Mouse (Mus musculus): ENCODE measurements around the gene Gm5678. TPM values are rescaled to one million over a fixed set of nuclear protein-coding genes. Genes with fewer than 3 reads are reported as not detected.

The Gm5678 gene
- polyA plus RNA-seq (2016; fragmentation: Nextera tagmentation; extraction: Ambion mirVana): not detected in 2 replicates

DNA sequence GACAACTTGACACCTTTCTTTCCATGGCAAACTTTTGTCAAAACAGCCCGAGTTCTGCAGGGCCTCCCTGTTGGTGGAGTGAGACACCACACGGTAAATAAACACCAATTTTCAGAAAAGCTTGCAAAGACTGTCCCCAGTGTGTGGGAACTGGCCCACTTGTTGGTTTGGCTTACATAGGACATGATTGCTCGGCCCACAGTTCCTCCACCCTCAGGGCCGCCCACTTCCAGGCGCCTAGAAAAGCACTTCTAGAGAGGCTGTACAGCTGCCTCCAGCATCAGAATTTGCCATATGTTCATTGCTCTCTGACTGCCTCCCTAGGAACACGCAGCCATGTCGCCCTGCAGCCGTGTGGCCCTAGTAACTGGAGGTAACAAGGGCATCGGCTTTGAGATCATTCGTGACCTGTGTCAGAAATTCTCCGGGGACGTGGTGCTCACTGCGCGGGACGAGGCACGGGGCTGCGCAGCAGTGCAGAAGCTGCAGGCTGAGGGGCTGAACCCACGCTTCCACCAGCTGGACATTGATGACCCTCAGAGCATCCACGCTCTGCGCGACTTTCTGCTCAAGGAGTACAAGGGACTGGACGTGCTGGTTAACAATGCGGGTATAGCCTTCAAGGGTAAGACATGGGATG lies at the start of gene Gm5678:
TSS of gene Gm5678 (plus strand) at position 337 of the 640 bp plus-strand sequence.
- H3K4me2 ChIP-seq: no peak within 1 kb of the TSS
- WGBS: 78% methylated on average over 23 of the region's 23 CpGs
- peaks cover 9% of the 10 kb centered on the region for H3K27me3 ChIP-seq (replicated peaks)
- no peak within 1 kb of the TSS for H3K27ac ChIP-seq (ENCODE audit: poor library complexity, severe bottlenecking)
- ATAC-seq (ENCODE audit: insufficient number of reproducible peaks, low FRiP score): no peak
- no peaks in the 10 kb centered on the region for H3K4me1 ChIP-seq (replicated peaks)
- no peak within 1 kb of the TSS for H3K9ac ChIP-seq
- no peak within 1 kb of the TSS for H3K4me3 ChIP-seq
- no peaks in the 10 kb centered on the region for H3K9me3 ChIP-seq (replicated peaks)
- H3K36me3 ChIP-seq: no peaks in the 10 kb centered on the region

DNA sequence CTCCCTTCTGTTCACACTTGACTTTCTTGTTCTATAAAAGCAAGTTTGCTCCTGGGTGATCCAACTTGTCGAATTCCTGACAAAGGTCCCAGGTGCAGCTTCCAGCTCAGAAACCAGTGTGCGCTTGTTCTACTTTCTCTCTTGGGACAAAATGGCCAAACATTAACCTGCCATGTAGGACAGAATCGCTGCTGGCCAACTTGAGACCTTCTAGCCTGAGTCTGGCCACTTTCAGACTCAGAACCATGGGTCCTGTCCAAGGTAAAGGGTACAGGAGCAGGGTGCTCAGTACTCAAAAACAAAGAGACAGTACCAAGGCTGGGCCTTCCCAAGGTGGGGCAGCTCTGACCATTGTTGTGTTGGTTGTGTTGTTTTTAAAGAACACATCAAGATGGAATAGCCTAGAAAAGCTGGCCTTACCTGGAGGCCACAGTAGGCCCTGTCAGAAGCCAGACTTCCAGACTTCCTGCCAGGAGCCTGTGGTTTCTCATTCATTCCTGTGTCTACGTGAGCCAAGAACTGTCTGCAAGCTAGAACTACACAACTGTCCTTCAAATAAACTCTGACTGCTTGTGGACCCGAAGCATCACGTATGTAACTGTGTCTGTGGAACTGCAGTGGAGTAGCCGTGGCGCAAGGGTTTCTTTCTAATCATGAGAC lies 49.4 kb upstream of the Gm5678 start:
- no peaks in the 10 kb centered on the region for H3K9me3 ChIP-seq (replicated peaks)
- WGBS: 74% methylated on average over 8 of the region's 8 CpGs
- no peaks in the 10 kb centered on the region for H3K36me3 ChIP-seq
- H3K4me2 ChIP-seq: no peak overlapping the region
- H3K9ac ChIP-seq: no peak overlapping the region
- H3K4me1 ChIP-seq (replicated peaks): peaks cover 19% of the 10 kb centered on the region
- ATAC-seq (ENCODE audit: insufficient number of reproducible peaks, low FRiP score): no peak
- H3K4me3 ChIP-seq: no peak overlapping the region
- peaks cover 14% of the 10 kb centered on the region; the same call in 1 of the 2 replicates for H3K27me3 ChIP-seq (replicated peaks)
- no peak overlapping the region for H3K27ac ChIP-seq (ENCODE audit: poor library complexity, severe bottlenecking)

DNA sequence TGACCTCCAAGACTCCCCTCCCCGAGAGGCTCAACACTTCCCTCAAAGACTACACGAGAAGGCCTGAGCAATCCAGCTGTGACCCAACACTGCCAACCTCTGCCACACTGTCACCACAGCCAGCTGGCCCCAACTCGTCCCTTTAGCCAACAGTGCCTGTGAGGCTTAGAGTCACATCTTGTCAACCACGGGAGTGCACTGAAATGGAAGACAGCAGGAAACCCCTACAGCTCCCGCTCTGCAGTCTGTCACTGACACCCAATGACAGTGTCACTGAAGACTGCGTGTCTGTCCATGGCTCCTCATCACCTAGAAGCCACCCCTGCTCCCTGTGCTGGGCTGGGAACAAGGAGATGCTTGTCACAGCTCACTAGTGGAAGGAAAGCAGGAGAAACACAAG lies 46.8 kb upstream of the Gm5678 start:
- Histone ChIP-seq H3K27ac (ENCODE audit: poor library complexity, severe bottlenecking) (peak overlapping the region; percentile 17; the same call in 1 of the 2 replicates), H3K4me2 (no peak overlapping the region), H3K9ac (no peak overlapping the region), H3K9me3 (replicated peaks) (no peaks in the 10 kb centered on the region), H3K27me3 (replicated peaks) (peaks cover 7% of the 10 kb centered on the region; the same call in 1 of the 2 replicates), H3K36me3 (peaks cover 11% of the 10 kb centered on the region), H3K4me3 (no peak overlapping the region), H3K4me1 (replicated peaks) (peaks cover 17% of the 10 kb centered on the region)
- peak; percentile 61; the same call in 1 of the 2 replicates for ATAC-seq (ENCODE audit: insufficient number of reproducible peaks, low FRiP score)
- WGBS: 24% methylated on average over 6 of the region's 6 CpGs

DNA sequence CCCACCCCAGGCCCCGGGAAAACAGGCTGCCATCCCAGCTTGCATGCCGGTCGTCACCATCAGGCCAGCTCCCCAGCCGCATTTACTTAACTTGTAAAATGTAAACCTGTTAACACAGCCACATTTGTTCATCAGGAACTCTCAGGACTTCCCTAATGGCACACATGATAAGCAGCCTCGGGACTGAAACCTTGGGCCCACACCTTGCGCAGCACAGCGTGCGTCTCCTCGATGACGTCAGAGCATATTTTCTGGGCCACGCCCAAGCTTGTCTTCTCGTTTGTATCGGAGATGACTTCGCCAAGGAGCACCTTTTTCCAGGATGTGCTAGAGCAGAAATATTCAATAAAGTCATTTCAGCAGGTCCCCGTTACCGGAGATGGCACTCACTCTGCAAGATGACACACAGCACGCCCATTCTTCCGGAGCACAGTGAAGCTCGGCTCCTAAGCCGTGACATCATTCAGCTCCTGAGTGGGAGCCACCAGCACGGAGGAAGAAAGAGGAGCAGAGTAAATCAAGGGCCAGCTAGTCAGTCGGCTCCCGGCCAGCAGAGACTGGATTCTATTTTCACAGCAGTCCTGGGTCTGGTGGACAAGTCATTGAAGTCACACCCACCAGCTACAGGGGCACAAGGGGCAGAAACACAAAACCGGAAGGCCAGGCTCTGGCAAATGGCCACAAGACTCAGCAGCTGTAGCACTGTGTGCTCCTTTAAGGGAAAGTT lies 42.8 kb upstream of the Gm5678 start:
- Histone ChIP-seq H3K36me3 (peaks cover 25% of the 10 kb centered on the region), H3K9me3 (replicated peaks) (no peaks in the 10 kb centered on the region), H3K4me3 (no peak overlapping the region), H3K9ac (no peak overlapping the region), H3K4me2 (no peak overlapping the region), H3K27me3 (replicated peaks) (no peaks in the 10 kb centered on the region), H3K4me1 (replicated peaks) (peaks cover 31% of the 10 kb centered on the region), H3K27ac (ENCODE audit: poor library complexity, severe bottlenecking) (no peak overlapping the region)
- 83% methylated on average over 24 of the region's 24 CpGs for WGBS
- ATAC-seq (ENCODE audit: insufficient number of reproducible peaks, low FRiP score): no peak; the same call in 1 of the 2 replicates

DNA sequence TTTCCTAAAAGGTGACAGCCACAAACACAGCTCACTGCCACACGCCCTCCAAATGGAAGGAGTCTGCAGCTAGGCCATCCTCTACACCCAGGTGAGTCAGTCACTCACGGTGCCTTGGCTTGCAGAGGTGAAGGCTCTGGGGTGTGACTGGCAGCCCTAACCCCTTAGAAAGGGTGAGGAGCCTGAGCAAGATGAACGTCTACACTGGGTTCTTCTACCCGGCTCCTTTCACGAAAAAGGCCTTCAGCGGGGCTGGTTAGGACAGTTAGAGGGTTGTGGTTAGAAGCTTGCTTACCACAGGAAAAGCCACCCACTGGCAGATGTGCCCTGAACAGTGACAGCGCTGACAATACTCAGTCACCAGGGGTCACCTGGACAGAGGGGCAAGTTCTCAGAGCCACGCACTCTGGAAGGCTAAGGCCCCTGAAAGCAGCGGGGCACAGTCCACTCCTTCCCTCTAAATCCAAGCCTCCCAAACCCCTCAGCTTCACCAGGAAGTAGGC lies 42.1 kb upstream of the Gm5678 start:
- Histone ChIP-seq H3K27me3 (replicated peaks) (no peaks in the 10 kb centered on the region), H3K9me3 (replicated peaks) (no peaks in the 10 kb centered on the region), H3K4me3 (no peak overlapping the region), H3K4me2 (no peak overlapping the region), H3K4me1 (replicated peaks) (peaks cover 29% of the 10 kb centered on the region), H3K27ac (ENCODE audit: poor library complexity, severe bottlenecking) (no peak overlapping the region), H3K36me3 (peaks cover 31% of the 10 kb centered on the region), H3K9ac (no peak overlapping the region)
- 82% methylated on average over 9 of the region's 9 CpGs for WGBS
- ATAC-seq (ENCODE audit: insufficient number of reproducible peaks, low FRiP score): no peak

DNA sequence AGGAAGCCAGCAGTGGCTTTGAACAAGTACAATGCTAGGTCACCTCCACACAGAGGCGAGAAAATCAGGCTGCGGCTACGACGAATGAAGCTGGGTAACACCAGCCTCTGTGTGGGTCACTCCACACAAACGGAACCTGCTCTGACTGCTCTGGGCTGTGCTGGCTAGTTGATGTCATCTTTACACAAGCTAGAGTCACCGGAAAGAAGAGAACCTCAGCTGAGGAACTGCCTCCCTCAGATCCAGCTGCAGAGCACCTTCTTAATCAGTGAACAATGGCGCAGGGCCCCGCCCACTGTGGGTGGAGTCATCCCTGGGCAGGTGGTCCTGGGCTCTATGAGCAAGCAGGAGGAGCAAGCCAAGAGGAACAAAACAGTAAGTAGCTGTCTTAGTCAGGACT lies 41.5 kb upstream of the Gm5678 start:
- WGBS: 73% methylated on average over 8 of the region's 8 CpGs
- Histone ChIP-seq H3K4me3 (no peak overlapping the region), H3K4me1 (replicated peaks) (peaks cover 23% of the 10 kb centered on the region), H3K27me3 (replicated peaks) (no peaks in the 10 kb centered on the region), H3K9ac (no peak overlapping the region), H3K4me2 (no peak overlapping the region), H3K9me3 (replicated peaks) (no peaks in the 10 kb centered on the region), H3K36me3 (peaks cover 34% of the 10 kb centered on the region), H3K27ac (ENCODE audit: poor library complexity, severe bottlenecking) (no peak overlapping the region)
- no peak for ATAC-seq (ENCODE audit: insufficient number of reproducible peaks, low FRiP score)

DNA sequence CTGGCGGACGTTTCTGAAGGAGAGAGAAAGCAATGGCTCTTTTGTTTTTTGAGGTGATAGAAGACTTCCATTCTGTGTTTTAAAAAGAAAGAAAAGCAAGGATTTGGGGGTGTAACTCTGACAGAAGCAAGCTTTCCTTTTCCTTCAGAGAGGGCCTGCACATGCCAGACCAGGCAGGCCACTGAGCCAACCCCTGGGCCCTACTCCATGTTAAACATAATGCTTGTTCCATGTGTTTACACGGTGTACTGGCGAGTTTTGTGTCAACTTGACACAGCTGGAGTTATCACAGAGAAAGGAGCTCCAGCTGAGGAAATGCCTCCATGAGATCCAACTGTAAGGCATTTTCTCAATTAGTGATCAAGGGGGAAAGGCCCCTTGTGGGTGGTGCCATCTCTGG lies 39.6 kb upstream of the Gm5678 start:
- peak overlapping the region; percentile 2; the same call in 1 of the 2 replicates for H3K27ac ChIP-seq (ENCODE audit: poor library complexity, severe bottlenecking)
- ATAC-seq (ENCODE audit: insufficient number of reproducible peaks, low FRiP score): no peak
- no peak overlapping the region for H3K4me2 ChIP-seq
- no peaks in the 10 kb centered on the region for H3K27me3 ChIP-seq (replicated peaks)
- H3K9ac ChIP-seq: no peak overlapping the region
- WGBS: 55% methylated on average over 4 of the region's 4 CpGs
- no peaks in the 10 kb centered on the region for H3K9me3 ChIP-seq (replicated peaks)
- peaks cover 41% of the 10 kb centered on the region for H3K36me3 ChIP-seq
- H3K4me1 ChIP-seq (replicated peaks): peaks cover 23% of the 10 kb centered on the region
- no peak overlapping the region for H3K4me3 ChIP-seq

DNA sequence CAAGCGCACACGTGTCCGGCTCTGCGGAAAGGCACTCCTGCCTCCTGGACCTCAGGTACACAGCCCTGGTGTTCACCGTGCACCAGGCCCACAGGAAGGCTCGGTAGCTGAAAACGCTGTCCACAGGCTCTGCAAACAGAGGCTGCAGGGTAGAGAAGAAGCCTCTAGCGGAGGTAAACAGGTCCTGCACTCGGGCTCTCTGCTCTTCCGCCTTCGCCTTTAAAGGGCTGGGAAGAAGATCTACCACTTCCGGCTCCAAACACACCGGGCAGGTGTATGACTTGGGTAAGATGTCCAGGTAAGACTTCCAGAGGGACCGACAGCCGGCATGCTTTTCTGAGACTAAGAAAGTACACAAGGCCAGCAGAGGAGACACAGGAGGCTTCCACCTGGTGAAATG lies 37.0 kb upstream of the Gm5678 start:
- Histone ChIP-seq H3K9ac (no peak overlapping the region), H3K36me3 (peaks cover 42% of the 10 kb centered on the region), H3K9me3 (replicated peaks) (no peaks in the 10 kb centered on the region), H3K4me1 (replicated peaks) (peaks cover 14% of the 10 kb centered on the region), H3K4me3 (no peak overlapping the region), H3K27me3 (replicated peaks) (no peaks in the 10 kb centered on the region), H3K4me2 (no peak overlapping the region), H3K27ac (ENCODE audit: poor library complexity, severe bottlenecking) (no peak overlapping the region)
- no peak for ATAC-seq (ENCODE audit: insufficient number of reproducible peaks, low FRiP score)
- WGBS: 91% methylated on average over 15 of the region's 15 CpGs

DNA sequence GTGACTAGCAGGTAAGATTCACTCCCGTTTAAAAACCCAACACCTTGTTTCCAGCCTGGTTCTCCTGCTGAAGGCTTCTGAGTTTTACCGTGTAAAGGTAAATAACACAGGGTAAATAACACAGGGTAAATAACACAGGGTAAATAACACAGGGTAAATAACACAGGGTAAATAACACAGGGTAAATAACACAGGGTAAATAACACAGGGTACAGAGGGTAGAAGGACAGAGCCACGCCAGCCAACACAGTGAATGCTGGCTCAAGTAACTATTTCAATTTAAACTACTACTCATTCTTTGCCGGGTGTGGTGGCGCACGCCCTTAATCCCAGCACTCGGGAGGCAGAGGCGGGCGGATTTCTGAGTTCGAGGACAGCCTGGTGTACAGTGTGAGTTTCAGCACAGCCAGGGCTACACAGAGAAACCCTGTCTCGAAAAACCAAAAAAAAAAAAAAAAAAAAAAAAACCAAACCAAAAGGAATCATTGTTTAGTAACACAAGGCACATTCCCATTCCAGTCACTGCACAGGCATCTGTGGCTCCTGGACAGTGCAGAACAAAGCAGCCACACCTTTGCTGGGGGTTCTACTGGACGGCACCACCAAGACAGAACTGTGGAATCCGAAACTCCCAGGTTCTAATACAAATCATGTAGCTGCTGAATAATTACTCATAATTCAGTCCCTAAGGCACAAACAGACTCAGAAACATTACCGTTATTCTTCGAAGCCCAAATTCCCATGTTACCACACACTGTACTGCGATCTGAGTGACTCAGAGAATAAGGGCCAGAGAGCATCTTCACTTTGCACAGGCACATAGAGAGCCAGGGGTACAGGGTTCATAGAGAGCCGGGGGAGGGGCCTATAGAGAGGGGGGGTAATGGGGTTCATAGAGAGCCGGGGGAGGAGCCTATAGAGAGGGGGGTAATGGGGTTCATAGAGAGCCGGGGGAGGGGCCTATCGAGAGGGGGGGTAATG lies 36.2 kb upstream of the Gm5678 start:
- 93% methylated on average over 20 of the region's 20 CpGs for WGBS
- Histone ChIP-seq H3K27me3 (replicated peaks) (no peaks in the 10 kb centered on the region), H3K36me3 (peaks cover 47% of the 10 kb centered on the region), H3K4me1 (replicated peaks) (peaks cover 14% of the 10 kb centered on the region), H3K9ac (no peak overlapping the region), H3K9me3 (replicated peaks) (no peaks in the 10 kb centered on the region), H3K27ac (ENCODE audit: poor library complexity, severe bottlenecking) (no peak overlapping the region), H3K4me2 (no peak overlapping the region), H3K4me3 (no peak overlapping the region)
- ATAC-seq (ENCODE audit: insufficient number of reproducible peaks, low FRiP score): no peak

DNA sequence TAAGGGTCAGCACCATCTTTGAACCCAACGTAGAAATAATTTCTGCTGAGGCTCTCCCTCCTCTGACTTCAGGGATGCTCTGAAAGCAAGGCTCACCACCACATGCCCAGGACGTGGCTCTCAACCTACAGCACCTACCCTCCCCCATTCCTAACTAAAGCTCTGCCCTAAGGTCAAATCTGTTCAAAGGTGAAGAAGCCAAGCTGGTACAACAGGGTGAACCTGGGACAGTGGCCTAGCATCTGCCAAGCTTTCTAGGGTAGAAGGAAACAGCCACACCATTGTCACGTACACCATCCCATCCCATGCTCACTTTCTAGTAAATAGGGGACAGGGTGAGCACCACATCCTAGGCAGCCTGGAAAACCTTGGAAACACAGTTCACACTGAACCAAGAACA lies 35.2 kb upstream of the Gm5678 start:
- 87% methylated on average over 3 of the region's 3 CpGs for WGBS
- peaks cover 7% of the 10 kb centered on the region for H3K4me1 ChIP-seq (replicated peaks)

More for the DNA sequence above, 35.2 kb upstream of the Gm5678 start:
- Histone ChIP-seq H3K9ac (no peak overlapping the region), H3K9me3 (replicated peaks) (no peaks in the 10 kb centered on the region), H3K27ac (ENCODE audit: poor library complexity, severe bottlenecking) (no peak overlapping the region), H3K4me2 (no peak overlapping the region), H3K4me3 (no peak overlapping the region), H3K36me3 (peaks cover 57% of the 10 kb centered on the region), H3K27me3 (replicated peaks) (no peaks in the 10 kb centered on the region)
- ATAC-seq (ENCODE audit: insufficient number of reproducible peaks, low FRiP score): no peak

Data from heart, embryonic 12.5 days (tissue).